Mouse (Mus musculus) gastrocnemius, postnatal 14 days (tissue): ENCODE results near the gene Rragd. TPM values are rescaled to one million over a fixed set of nuclear protein-coding genes. Genes with fewer than 3 reads are reported as not detected.
"Not testable (repeated sequence)": the region's sequence is repeated elsewhere in the genome, so short reads cannot be mapped to it uniquely, and the experiment has no call there.

Experiments used
- DNase-seq: peaks from one replicate; pipeline ENCODE4 v3.0.0; 2021; ENCODE audit warnings: mixed read lengths
- intact Hi-C: fragments of 180-260 bp; cut with DNase I; formaldehyde crosslinking; loops from one replicate; pipeline ENCODE4 v1.15.1; 2025; ENCODE audit warnings: low total_unique reads
- total RNA-seq, 2 experiments: library from RNA; stranded (reverse); gene quantifications; 2 replicates each; pipeline ENCODE4 v1.2.3; 2021

Gene Rragd
- total RNA-seq, 2 experiments from 2014 or later = 84.1 to 84.5 TPM

GRCm38 (mm10) chr4:32984242-32984641, 1.4 kb downstream of the Rragd start:
- intact Hi-C loops = no loop called here
- no peak for DNase-seq

DNA sequence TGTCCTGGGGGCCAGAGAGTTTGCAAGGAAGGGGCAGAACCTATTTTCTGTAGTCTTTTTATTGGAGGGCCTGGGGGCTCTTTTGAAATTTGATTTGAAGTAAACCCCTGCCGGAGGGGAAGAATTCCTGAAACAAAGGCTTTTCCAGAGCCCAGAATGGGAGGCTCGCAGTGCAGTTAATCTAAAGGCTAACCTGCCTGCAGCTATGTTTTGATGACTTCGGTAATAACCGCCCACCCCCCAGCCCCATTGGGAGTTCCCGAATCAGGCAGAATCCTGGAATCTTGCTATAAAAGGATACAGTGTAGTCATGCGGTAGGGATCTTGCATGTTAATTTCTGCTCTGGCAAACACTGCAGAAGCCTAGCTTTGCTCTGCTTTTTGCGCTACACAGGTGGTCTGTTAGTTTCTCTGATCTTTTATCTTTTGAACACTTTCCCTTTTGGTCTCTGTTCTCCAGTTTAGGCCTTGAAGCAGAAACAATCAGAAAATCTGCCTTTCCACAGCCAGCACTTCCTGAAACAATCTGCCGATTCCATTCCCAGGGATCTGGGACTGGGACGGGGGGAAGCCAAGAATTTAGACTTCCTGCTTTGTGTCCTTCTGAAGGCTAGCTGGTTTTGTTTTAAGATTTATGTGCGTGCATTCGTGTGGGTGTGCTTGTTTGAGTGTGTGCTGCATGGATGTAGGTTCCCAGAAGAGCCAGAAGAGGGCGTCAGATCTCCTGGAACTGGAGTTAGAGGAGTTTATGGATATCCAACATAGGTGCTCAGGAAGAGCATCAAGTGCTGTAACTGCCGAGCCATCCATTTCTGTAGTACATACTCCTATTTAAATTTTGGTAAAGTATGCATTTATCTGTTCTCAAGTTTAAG, 2.2 kb downstream of the Rragd start:
- intact Hi-C loops = no loop called here
- no peak for DNase-seq

GRCm38 (mm10) chr4:32985684-32986083, 2.8 kb downstream of the Rragd start:
- intact Hi-C loops = no loop called here
- DNase-seq = no peak

DNA sequence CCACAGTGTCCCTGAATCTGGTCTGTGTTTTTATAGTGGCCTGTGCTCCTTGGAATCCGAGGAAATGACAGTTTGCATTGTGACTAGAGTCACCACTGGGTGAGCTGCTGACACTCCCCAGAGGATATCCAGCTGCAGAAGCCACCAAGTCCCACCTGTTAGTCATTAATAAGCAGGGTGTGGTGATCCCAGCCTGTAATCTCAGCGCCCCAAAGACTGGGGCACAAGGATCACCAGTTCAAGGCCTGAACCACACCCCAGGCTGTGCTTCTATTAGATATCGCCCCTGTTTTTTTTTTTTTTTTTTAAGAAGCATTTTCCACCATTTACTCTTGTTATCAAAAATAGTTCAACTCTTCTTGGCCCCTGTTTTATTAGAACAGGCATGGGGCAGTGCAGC, 4.2 kb downstream of the Rragd start:
- no peak for DNase-seq
- intact Hi-C loops = no loop called here

GRCm38 (mm10) chr4:32989346-32989745, 6.5 kb downstream of the Rragd start:
- intact Hi-C loops = no loop called here
- no peak for DNase-seq

- no peak for DNase-seq
- intact Hi-C loops = no loop called here
Measured at GRCm38 (mm10) chr4:32994168-32994567, 11.3 kb downstream of the Rragd start.

DNA sequence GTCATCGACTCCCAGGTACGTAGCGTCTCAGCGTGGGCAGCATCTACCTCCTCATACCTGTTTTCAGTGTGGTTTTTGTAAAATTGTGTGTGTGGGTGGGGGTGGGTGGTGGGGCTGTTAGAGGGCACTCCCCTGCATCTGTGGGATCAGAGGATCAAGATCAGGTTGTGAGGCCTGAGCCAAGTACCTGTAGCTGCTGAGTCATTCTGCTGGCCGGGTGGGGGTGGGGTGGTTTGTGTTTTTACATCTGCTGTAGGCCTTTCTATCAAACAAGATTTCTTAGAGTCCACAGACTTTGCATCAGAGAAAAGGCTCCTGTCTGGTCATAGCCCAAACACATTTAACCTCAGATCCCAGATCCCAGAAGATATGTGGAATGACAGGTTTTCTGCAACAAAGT, 13.2 kb downstream of the Rragd start:
- intact Hi-C loops = no loop called here
- no peak for DNase-seq

DNA sequence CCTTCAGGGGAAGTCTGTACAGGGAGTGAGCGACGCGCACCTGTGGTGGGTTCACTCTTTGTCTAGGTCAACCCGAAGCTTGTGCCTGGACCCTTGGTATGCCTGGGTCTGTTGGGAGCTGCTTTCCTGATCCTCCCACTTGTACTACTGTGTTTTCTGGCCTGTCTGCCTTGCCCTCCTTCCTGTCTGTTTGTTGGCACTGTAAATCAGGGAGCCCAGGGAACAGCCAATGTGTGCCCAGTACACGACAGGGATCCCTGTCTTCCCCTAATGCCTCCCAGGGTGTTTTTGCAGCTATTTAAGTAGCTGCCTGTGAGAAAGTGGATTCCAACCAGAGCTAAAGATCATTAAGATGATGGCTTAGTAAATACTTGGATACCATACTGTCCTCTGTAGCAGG, 14.7 kb downstream of the Rragd start:
- DNase-seq = no peak
- intact Hi-C loops = no loop called here

- no peak for DNase-seq
- intact Hi-C loops = no loop called here
Measured at GRCm38 (mm10) chr4:32998996-32999395, 16.2 kb downstream of the Rragd start.

- no peak for DNase-seq
- intact Hi-C loops = no loop called here
Measured at GRCm38 (mm10) chr4:33002081-33002480, 19.2 kb downstream of the Rragd start.

DNA sequence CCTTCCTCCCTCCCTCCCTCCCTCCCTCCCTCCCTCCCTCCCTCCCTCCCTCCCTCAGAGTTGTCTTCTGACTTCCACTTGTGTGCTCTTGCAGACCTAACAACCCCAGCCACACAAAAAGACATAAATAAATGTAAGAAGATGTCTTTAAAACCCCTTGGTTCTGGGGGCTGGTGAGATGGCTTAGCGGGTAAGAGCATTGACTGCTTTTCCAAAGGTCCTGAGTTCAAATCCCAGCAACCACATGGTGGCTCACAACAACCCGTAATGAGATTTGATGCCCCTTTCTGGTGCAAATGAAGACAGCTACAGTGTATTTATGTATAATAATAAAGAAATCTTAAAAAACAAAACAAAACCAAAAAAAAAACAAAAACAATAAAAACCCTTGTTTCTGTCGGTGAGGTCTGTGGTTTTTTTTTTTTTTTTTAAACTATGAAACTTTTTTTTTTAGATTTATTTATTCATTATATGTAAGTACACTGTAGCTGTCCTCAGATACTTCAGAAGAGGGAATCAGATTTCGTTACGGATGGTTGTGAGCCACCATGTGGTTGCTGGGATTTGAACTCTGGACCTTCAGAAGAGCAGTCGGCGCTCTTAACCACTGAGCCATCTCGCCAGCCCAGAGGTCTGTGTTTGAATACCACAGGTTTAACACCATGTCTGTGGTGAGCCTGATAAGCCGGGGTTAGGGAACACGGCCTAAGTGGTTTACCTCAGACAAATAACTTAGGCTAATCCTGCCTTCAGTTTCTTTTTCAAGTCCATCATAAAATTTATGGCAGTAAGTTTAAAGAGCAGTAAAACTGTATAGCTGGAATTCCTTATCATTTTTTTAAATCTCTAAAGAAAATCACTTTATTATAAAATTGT, 23.0 kb downstream of the Rragd start:
- intact Hi-C loops, DNase-seq: not testable (repeated sequence)

DNA sequence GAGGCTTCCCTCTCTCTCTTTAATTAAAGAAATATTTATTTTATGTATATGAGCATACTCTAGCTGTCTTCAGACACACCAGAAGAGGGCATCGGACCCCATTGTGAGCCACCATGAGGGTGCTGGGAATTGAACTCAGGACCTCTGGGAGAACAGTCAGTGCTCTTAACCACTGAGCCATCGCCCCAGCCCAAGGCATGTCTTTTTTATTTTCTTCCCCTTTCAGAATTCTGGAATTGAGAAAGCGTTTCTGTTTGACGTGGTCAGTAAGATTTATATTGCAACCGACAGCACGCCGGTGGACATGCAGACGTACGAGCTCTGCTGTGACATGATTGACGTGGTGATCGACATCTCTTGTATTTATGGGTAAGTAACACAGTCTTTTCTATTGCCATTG, 24.0 kb downstream of the Rragd start:
- DNase-seq = no peak
- intact Hi-C loops = no loop called here

DNA sequence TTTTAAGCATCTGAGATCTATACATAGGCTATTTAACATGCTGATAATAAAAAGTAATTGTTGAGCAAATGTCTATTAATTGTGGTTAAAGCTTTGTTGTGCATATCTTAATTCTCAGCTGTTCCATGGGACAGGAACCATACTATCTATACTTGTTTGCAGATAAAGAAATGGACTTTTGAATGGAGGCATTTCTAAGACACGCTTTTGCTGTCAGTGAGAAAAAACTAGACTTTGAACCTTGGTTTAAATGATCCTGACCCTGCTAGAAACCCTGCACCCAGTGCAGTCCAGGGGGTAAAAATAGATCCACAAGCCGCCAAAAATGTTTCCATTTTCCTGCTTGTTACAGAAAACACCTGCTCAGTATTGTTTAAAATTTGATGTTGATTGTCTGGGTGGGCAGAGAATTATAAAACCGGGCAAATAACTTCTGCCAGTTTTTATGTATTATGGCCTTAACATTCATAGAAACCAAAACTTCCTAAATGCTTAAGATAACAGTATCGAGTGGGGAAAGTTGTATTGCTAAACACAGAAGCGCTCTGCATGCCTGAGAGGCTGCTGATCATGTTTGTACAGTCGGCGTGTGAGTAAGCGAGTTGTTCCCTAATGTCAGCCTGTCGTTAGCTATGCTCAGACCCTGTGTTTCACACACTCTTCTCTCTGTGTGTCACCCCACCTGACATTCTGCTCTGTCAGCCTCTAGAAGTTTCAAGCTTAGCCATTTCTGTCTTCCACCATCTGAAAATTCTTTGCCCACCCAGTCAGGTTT, 24.8 kb downstream of the Rragd start:
- intact Hi-C loops = no loop called here
- no peak for DNase-seq

GRCm38 (mm10) chr4:33010078-33010477, 27.2 kb downstream of the Rragd start:
- no peak for DNase-seq
- intact Hi-C loops = loop anchor here (10.0 kb wide), 1 partner anchor 255 kb away; no protein-coding TSS in a partner anchor

DNA sequence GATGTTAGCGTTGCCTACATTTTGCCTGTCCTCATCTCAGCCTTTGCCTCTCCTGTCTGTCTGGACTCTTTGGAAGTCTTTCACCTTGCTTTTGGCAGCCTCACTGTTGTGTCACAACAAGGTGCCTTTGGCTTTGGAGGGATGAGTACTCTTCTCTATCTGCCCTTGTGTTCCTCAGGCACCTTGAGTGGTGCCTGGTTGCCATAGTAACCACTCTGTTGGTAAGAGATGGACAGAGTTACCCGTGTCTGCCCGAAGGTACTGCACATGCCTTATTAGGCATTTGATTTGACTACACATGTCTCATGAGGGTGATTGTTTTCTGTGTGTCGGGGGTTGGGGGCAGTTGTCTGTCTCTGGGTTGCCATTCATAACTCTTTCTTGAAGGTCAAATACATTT, 29.6 kb downstream of the Rragd start:
- DNase-seq = no peak
- intact Hi-C loops = loop anchor here (10.0 kb wide), 1 partner anchor 258 kb away; no protein-coding TSS in a partner anchor

- DNase-seq = peak; percentile 76
Measured at GRCm38 (mm10) chr4:33018361-33018999, 35.6 kb downstream of the Rragd start.

GRCm38 (mm10) chr4:33024420-33024819, 41.6 kb downstream of the Rragd start:
- DNase-seq = no peak
- intact Hi-C loops = loop anchor here (10.0 kb wide), 1 partner anchor 90 kb away; no protein-coding TSS in a partner anchor

More at GRCm38 (mm10) chr4:33018361-33018999, 35.6 kb downstream of the Rragd start:
- intact Hi-C loops = loop anchor here (10.0 kb wide), 1 partner anchor 264 kb away; no protein-coding TSS in a partner anchor

DNA sequence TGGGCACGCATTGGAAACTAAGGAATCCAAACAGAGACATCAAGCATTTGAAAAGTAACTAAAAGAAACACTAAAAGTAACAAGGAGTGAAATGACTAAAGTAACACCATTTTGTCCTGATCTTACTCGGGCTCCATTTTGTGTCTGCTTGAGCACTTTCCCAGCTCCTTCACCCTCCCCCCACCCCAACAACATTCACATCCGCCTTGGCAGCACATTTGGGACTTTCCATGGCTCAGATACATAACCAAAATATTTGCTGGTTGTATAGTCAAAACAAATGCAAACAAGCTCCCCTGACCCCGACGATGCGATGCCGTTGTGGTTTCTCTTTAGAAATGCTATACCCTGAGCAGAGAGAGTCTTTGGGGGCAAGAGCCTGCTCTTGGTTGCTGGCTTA, 46.3 kb downstream of the Rragd start:
- intact Hi-C loops = loop anchor here (10.0 kb wide), 1 partner anchor 86 kb away; no protein-coding TSS in a partner anchor
- no peak for DNase-seq
